Mouse (Mus musculus) liver, embryonic 11.5 days (tissue): ENCODE results near the gene Xrcc1. TPM values are rescaled to one million over a fixed set of nuclear protein-coding genes. Genes with fewer than 3 reads are reported as not detected.

Experiments
- ATAC-seq: fragments of 200-750 bp; cut with Nextera tagmentation; replicated peaks from 2 replicates; pipeline ENCODE4 v1.8.0; 2017; ENCODE audit warnings: moderate number of reproducible peaks, mild to moderate bottlenecking, moderate TSS enrichment, moderate library complexity; ENCODE audit not compliant: low FRiP score
- DNase-seq: peaks from one replicate; pipeline ENCODE4 v3.0.0-alpha.2; 2017; ENCODE audit warnings: low spot score
- H3K27ac ChIP-seq: fragments of 300-500 bp; sonication (generic); 2 replicates; pipeline ENCODE4 v1.5.1; 2014; ENCODE audit warnings: mild to moderate bottlenecking, low read depth, low read length, control low read depth
- H3K27me3 ChIP-seq: fragments of 300-500 bp; sonication (generic); replicated peaks from 2 replicates; pipeline ENCODE4 v1.6.1; 2014; ENCODE audit warnings: low read length, mixed read lengths; ENCODE audit not compliant: control insufficient read depth, insufficient read depth
- H3K36me3 ChIP-seq: fragments of 300-500 bp; sonication (generic); 2 replicates; pipeline ENCODE4 v1.6.1; 2014; ENCODE audit warnings: mild to moderate bottlenecking, low read length, moderate library complexity, mixed read lengths; ENCODE audit not compliant: control insufficient read depth, insufficient read depth
- H3K4me1 ChIP-seq: fragments of 300-500 bp; sonication (generic); replicated peaks from 2 replicates; pipeline ENCODE4 v1.6.1; 2014; ENCODE audit warnings: low read length, mixed read lengths; ENCODE audit not compliant: control insufficient read depth, insufficient read depth
- H3K4me2 ChIP-seq: fragments of 300-500 bp; sonication (generic); 2 replicates; pipeline ENCODE4 v1.6.1; 2014; ENCODE audit warnings: mild to moderate bottlenecking, control low read depth, moderate library complexity
- H3K4me3 ChIP-seq: fragments of 300-500 bp; sonication (generic); 2 replicates; pipeline ENCODE4 v1.5.1; 2014; ENCODE audit warnings: low read depth, low read length, control low read depth
- H3K9ac ChIP-seq: fragments of 300-500 bp; sonication (generic); 2 replicates; pipeline ENCODE4 v1.6.1; 2014; ENCODE audit warnings: low read depth, low read length, control low read depth
- H3K9me3 ChIP-seq: fragments of 300-500 bp; sonication (generic); 2 replicates; pipeline ENCODE4 v1.6.1; 2016; ENCODE audit warnings: low read length, inconsistent platforms, mixed read lengths; ENCODE audit not compliant: control insufficient read depth
- WGBS: fragments of 180-500 bp; shearing (Covaris S2); extraction: QIAGEN DNeasy Blood & Tissue Kit; methylation state at CpG from one replicate; pipeline ENCODE4 v1.1.7; 2014; 5-methylcytosine and 5-hydroxymethylcytosine counted together
- polyA plus RNA-seq: library from polyadenylated mRNA; unstranded; fragments of >200 nt; fragmentation: Nextera tagmentation; extraction: Ambion mirVana; gene quantifications from 2 replicates; pipeline ENCODE4 v1.2.1, GENCODE M21; 2014

Xrcc1 gene
- polyA plus RNA-seq, 1 experiment from 2014 or later: 102 TPM

DNA sequence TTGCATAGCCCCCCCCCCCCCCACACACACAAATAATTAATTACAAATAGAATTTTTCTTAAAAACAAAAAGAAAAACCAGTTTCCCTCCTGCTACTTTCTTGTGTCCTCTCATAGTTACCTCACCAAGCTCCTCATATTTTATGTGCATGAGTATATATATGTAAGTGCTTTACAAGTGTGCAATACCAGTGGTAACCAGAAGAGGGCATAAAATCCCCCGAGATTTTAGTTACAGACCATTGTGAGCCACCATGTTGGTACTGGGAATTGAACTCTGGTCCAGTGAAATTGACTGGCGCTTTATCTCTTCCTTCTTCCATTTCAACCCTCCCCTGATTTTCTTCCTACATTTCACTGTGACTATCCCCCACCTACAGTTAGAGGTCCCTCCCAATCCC, 1.6 kb upstream of the Xrcc1 start:
- Histone ChIP-seq H3K9me3 (no peaks in the 10 kb centered on the region), H3K4me2 (no peak overlapping the region), H3K4me1 (peaks cover 10% of the 10 kb centered on the region), H3K9ac (no peak overlapping the region), H3K27ac (no peak overlapping the region), H3K27me3 (no peaks in the 10 kb centered on the region), H3K36me3 (0 out of 2 replicates have a peak, but pooled peaks cover 7% of the 10 kb centered on the region), H3K4me3 (no peak overlapping the region)
- DNase-seq (no peak), ATAC-seq (no peak)
- 74% methylated on average over 2 of the region's 2 CpGs for WGBS

DNA sequence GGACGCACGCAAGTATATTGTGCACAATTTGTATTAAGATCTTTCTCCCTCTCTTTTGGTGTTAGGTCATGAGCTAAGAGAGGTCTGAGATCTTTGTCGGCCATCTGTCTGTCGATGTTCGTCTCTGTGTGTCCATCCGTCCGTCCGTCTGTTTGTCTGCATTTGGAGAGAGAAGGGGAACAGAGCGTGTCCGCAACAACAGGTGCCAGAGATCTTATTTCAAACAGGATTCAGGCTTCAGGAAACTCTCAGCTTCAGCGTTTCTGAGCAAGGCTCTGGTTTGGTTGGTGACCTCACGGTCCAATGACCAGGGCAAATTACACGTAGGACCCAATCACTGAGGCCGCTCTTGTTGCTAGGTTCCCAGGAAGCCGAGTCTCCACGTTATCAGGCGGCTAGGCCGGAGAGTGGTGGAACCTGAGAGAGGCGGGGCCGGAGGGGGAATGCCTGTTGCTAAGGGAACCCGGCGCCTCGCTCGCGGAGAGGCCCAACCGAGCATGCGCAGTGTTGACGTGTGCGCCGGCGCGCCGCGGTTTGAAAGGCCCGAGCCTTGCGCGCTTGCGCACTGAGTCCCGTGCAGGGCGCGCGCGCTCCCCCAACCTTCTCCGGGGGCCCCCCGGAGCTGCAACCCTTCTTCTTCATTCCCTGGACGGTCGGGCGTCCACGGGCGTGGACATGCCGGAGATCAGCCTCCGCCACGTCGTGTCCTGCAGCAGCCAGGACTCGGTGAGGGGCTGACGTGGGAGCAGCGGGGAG, 723 bp downstream of the Xrcc1 start:
- peak overlapping the region; percentile 65 for H3K4me3 ChIP-seq
- peak overlapping the region; percentile 80 for H3K4me2 ChIP-seq
- peaks cover 10% of the 10 kb centered on the region for H3K4me1 ChIP-seq
- DNase-seq: peak; percentile 99
- 1% methylated on average over 57 of the region's 57 CpGs for WGBS
- no peaks in the 10 kb centered on the region for H3K27me3 ChIP-seq
- peaks cover 11% of the 10 kb centered on the region; the same call in 1 of the 2 replicates for H3K36me3 ChIP-seq
- no peaks in the 10 kb centered on the region for H3K9me3 ChIP-seq
- peak; percentile 99 for ATAC-seq
- H3K9ac ChIP-seq: peak overlapping the region; percentile 67
- peak overlapping the region; percentile 34; the same call in 1 of the 2 replicates for H3K27ac ChIP-seq

DNA sequence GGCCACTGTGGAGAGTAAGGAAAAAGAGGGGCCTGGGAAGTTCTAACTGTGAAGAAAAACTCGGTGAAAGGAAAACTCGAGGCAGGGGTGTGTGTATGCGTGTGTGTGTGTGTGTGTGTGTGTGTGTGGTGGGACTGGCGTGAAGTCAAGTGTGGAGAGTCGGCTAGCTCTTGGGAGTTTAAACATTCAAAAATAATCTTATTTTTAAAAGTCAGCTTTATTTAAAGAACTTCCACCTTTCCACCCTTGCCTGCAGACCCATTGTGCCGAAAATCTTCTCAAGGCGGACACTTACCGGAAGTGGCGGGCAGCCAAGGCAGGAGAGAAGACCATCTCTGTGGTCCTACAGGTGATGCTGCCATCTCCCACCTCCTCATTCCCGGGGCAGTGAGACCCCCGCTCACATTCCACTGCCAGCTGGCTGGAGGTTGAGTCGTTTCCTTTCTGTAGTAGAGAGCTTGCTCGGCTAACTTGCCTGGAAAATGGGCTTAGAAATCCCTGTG, 1.5 kb downstream of the Xrcc1 start:
- ATAC-seq: peak; percentile 8
- no peak for DNase-seq
- Histone ChIP-seq H3K9ac (peak overlapping the region; percentile 67), H3K4me2 (peak overlapping the region; percentile 79), H3K27ac (no peak overlapping the region), H3K4me3 (peak overlapping the region; percentile 65), H3K9me3 (no peaks in the 10 kb centered on the region), H3K36me3 (peaks cover 12% of the 10 kb centered on the region; the same call in 1 of the 2 replicates), H3K27me3 (no peaks in the 10 kb centered on the region), H3K4me1 (peaks cover 10% of the 10 kb centered on the region)
- 31% methylated on average over 13 of the region's 13 CpGs for WGBS

DNA sequence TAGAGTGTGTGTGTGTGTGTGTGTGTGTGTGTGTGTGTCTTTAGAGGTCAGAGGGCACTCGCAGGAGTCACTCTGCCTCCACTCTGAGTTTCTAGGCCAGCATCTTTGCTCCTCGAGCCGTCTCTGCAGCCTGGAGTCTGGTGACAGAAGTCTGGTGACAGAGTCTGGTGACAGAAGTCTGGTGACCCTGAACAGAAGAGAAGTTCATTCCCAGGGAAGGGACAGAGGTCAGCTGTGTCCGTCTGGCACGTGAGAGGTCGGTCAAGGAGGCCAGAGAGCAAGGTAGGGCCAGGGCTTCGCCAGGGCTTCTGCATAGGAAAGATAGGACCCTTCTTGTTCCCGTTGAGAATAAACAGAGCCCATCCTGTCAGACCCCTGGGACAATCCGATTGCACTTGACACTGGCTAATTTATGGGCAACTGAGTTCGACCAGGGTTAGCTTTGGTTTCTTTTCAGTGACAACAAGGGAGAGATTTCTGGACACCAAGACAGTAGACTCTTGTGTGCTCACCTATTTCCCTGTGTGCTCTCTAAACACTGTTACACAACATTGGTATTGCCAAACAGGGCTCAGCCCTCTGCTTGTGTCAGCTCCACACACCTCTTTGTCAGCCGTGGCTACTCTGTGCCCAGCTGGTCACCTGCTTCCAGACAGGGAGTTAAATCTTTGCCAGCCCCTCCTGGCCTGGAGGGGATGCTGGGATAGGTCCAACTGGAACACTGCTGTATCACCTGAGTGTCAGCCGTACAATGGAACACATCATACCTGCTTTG, 6.1 kb downstream of the Xrcc1 start:
- H3K9me3 ChIP-seq: no peaks in the 10 kb centered on the region
- no peak overlapping the region for H3K4me2 ChIP-seq
- H3K27ac ChIP-seq: no peak overlapping the region
- H3K9ac ChIP-seq: no peak overlapping the region
- ATAC-seq (no peak), DNase-seq (no peak)
- WGBS: 80% methylated on average over 12 of the region's 12 CpGs
- H3K4me1 ChIP-seq: peaks cover 6% of the 10 kb centered on the region
- no peaks in the 10 kb centered on the region for H3K27me3 ChIP-seq
- no peak overlapping the region for H3K4me3 ChIP-seq
- H3K36me3 ChIP-seq: peaks cover 18% of the 10 kb centered on the region; the same call in 1 of the 2 replicates

DNA sequence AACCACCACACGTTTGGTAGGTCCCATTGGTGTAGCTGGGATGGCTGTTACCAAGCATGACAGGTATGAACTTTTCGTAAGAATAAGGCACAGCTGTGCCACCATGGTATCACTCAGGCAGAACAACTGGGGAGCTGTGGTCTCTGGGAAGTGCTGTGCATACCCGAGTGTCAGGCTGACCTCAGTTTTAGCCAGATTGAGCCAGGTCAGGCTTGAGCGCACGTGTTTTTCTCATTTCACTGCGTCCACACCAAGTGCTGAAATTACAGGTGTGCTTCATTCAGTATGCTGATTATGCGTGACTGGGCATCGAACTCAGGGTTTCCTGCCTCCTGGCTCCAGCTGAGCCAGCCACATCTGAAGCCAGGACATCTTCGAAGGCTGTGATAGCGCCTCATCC, 9.7 kb downstream of the Xrcc1 start:
- Histone ChIP-seq H3K27me3 (no peaks in the 10 kb centered on the region), H3K27ac (no peak overlapping the region), H3K36me3 (peaks cover 17% of the 10 kb centered on the region; the same call in 1 of the 2 replicates), H3K4me3 (no peak overlapping the region), H3K4me2 (no peak overlapping the region), H3K9me3 (no peaks in the 10 kb centered on the region), H3K4me1 (no peaks in the 10 kb centered on the region), H3K9ac (no peak overlapping the region)
- 91% methylated on average over 10 of the region's 10 CpGs for WGBS
- no peak for ATAC-seq
- DNase-seq: no peak

DNA sequence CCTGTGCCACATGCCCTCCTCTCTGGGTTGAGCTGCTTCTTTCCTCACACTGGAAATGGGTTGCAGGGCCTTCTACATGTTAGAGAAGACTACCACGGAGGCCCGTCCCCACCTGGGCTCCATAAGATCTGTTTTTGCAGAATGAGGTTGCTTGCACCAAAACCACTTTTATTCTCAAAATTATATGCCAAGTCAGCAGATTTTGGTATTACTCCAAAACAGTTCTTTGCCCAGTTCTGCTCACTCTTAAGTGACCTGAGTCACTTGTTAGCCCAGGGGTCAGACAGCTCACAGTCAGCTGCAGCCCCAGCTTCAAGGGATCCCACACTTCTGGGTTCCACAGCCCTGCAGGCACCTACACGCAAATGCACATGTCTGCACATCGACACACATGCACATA, 15.4 kb downstream of the Xrcc1 start:
- 90% methylated on average over 4 of the region's 4 CpGs for WGBS

DNA sequence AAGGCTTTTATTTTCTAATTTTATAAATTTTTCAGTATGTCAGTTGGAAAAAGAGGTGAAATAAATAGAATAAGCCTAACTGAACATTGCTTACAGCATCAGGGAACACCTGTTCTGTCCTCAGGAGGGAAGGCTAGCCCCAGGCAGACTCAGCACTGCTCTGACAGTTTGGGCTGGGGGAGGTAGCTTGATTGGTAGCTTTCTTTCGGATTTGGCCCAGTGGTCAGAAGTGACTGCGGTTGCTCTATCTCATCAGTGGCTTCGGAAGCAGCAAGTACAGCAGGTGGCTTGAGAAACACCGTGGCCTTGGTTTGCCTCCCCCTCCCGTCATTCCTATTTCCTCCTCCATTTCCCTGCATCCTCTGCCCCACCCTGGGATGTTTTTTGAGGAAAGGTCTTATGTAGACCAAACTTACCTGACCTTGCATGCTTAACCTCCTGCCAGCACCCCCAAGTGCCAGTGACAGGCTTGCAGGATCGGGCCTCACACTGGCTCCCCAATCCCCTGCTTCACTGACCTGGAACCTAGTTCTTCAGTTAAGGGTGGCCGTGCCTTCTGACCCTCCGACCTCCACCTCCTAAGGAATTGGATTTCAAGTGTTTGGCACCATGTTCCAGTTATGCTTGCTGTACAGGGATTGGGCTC, 17.2 kb downstream of the Xrcc1 start:
- Histone ChIP-seq H3K9me3 (no peaks in the 10 kb centered on the region), H3K4me1 (no peaks in the 10 kb centered on the region), H3K27ac (no peak overlapping the region), H3K27me3 (no peaks in the 10 kb centered on the region), H3K9ac (no peak overlapping the region), H3K4me2 (no peak overlapping the region), H3K36me3 (peaks cover 23% of the 10 kb centered on the region; the same call in 1 of the 2 replicates), H3K4me3 (no peak overlapping the region)
- no peak for ATAC-seq
- 86% methylated on average over 8 of the region's 8 CpGs for WGBS
- DNase-seq: no peak

More for the DNA sequence above, 15.4 kb downstream of the Xrcc1 start:
- ATAC-seq (no peak), DNase-seq (no peak)
- Histone ChIP-seq H3K4me3 (no peak overlapping the region), H3K27ac (no peak overlapping the region), H3K9ac (no peak overlapping the region), H3K36me3 (peaks cover 14% of the 10 kb centered on the region; the same call in 1 of the 2 replicates), H3K27me3 (no peaks in the 10 kb centered on the region), H3K4me2 (no peak overlapping the region), H3K4me1 (no peaks in the 10 kb centered on the region), H3K9me3 (no peaks in the 10 kb centered on the region)

DNA sequence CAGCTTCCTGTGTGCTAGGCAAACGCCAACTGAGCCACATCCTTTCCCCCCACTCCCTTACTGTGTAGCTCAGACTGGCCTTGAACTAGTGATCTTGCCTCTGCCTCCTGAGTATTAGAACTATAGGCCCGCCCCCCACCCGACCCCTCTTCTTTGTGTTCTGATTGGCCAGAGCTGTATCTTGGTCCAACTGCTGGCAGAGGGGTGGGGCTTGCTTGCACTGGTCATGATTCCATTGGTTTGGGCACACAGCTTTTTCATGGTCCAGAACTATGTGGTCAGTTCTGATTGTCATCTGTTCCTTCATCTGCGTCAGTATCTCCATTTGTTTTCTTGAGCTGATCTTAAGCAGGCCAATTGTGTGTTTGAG, 17.7 kb downstream of the Xrcc1 start:
- H3K36me3 ChIP-seq: peaks cover 23% of the 10 kb centered on the region; the same call in 1 of the 2 replicates
- H3K4me3 ChIP-seq: no peak overlapping the region
- H3K9me3 ChIP-seq: no peaks in the 10 kb centered on the region
- no peak for DNase-seq
- H3K27ac ChIP-seq: no peak overlapping the region
- peak; percentile 44; the same call in 1 of the 2 replicates for ATAC-seq
- no peaks in the 10 kb centered on the region for H3K27me3 ChIP-seq
- no peak overlapping the region for H3K9ac ChIP-seq
- 81% methylated on average over 4 of the region's 4 CpGs for WGBS
- no peaks in the 10 kb centered on the region for H3K4me1 ChIP-seq
- no peak overlapping the region for H3K4me2 ChIP-seq
